Mouse (Mus musculus) limb, embryonic 14.5 days (tissue): ENCODE measurements at regions not wholly inside any gene's neighbourhood (a gene's known extent, or its start where the extent isn't known, plus 50 kb on each side); places are given as distances from the start of the nearest gene placed in this dataset.

Source experiments
- ATAC-seq: fragments of 200-750 bp; cut with Nextera tagmentation; 2 replicates; pipeline ENCODE4 v1.8.0; 2017; ENCODE audit warnings: low read depth, moderate number of reproducible peaks, moderate TSS enrichment; ENCODE audit not compliant: low FRiP score
- DNase-seq: peaks from one replicate; pipeline ENCODE4 v3.0.0-alpha.2; 2015; ENCODE audit warnings: low spot score
- H3K27ac ChIP-seq: fragments of 300-500 bp; sonication (generic); replicated peaks from 2 replicates; pipeline ENCODE4 v1.5.1; 2014; ENCODE audit warnings: low read depth, mild to moderate bottlenecking, low read length, moderate library complexity, mixed read lengths
- H3K27me3 ChIP-seq: fragments of 300-500 bp; sonication (generic); 2 replicates; pipeline ENCODE4 v1.6.1; 2014; ENCODE audit warnings: low read length, mixed read lengths; ENCODE audit not compliant: control insufficient read depth, insufficient read depth
- H3K36me3 ChIP-seq: fragments of 300-500 bp; sonication (generic); 2 replicates; pipeline ENCODE4 v1.6.1; 2014; ENCODE audit warnings: mild to moderate bottlenecking, low read length, moderate library complexity, mixed read lengths; ENCODE audit not compliant: control insufficient read depth, insufficient read depth
- H3K4me1 ChIP-seq: fragments of 300-500 bp; sonication (generic); 2 replicates; pipeline ENCODE4 v1.6.1; 2014; ENCODE audit warnings: antibody characterized with exemption, low read length, mixed read lengths; ENCODE audit not compliant: control insufficient read depth, insufficient read depth
- H3K4me2 ChIP-seq: fragments of 300-500 bp; sonication (generic); replicated peaks from 2 replicates; pipeline ENCODE4 v1.6.1; 2014; ENCODE audit warnings: low read depth, mild to moderate bottlenecking, low read length, moderate library complexity; ENCODE audit not compliant: severe bottlenecking
- H3K4me3 ChIP-seq: fragments of 300-500 bp; sonication (generic); replicated peaks from 2 replicates; pipeline ENCODE4 v1.5.1; 2014; ENCODE audit warnings: low read length
- H3K9ac ChIP-seq: fragments of 300-500 bp; sonication (generic); 2 replicates; pipeline ENCODE4 v1.6.1; 2014; ENCODE audit warnings: mild to moderate bottlenecking, low read depth, low read length, moderate library complexity; ENCODE audit not compliant: severe bottlenecking
- H3K9me3 ChIP-seq: fragments of 300-500 bp; sonication (generic); 2 replicates; pipeline ENCODE4 v1.6.1; 2016; ENCODE audit warnings: low read length; ENCODE audit not compliant: control insufficient read depth
- POLR2A ChIP-seq: fragments of 200-500 bp; IDR thresholded peaks from 2 replicates; pipeline ENCODE4 v1.8.0; 2012; ENCODE audit warnings: inconsistent platforms, mild to moderate bottlenecking, moderate library complexity, borderline replicate concordance; ENCODE audit not compliant: insufficient read depth, insufficient read length; ENCODE audit errors: extremely low read depth
- WGBS: fragments of 180-500 bp; shearing (Covaris S2); extraction: QIAGEN DNeasy Blood & Tissue Kit; methylation state at CpG from one replicate; pipeline ENCODE4 v1.1.7; 2014; 5-methylcytosine and 5-hydroxymethylcytosine counted together

DNA sequence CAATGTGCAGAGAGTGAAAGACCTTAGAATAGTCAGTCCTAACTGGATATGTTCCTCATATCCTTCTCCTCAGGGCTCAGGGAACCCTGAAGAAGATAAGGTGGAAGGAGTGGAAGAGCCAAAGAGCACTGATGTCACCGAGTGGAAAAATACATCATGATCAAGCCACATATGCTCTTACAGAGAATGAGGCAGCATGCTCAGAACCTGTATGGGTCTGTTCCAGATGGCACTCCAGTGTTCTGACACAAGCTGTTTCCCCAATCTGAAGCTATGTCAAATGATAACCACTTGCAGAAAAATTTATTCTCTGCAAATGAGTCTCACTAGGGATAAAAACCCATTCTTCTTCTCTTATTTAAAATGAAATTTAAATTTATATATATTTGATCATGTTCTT, 572.6 kb upstream of the Robo2 start:
- H3K4me3 ChIP-seq = no peak overlapping the region
- DNase-seq (no peak), ATAC-seq (no peak)
- H3K27me3 ChIP-seq = no peaks in the 10 kb centered on the region
- H3K27ac ChIP-seq = no peak overlapping the region
- H3K36me3 ChIP-seq = no peaks in the 10 kb centered on the region
- no peaks in the 10 kb centered on the region for H3K4me1 ChIP-seq
- H3K4me2 ChIP-seq = no peak overlapping the region
- TF ChIP-seq POLR2A = no peak
- no peaks in the 10 kb centered on the region for H3K9me3 ChIP-seq
- WGBS = 78% methylated on average over 1 of the region's 1 CpGs
- H3K9ac ChIP-seq = no peak overlapping the region

DNA sequence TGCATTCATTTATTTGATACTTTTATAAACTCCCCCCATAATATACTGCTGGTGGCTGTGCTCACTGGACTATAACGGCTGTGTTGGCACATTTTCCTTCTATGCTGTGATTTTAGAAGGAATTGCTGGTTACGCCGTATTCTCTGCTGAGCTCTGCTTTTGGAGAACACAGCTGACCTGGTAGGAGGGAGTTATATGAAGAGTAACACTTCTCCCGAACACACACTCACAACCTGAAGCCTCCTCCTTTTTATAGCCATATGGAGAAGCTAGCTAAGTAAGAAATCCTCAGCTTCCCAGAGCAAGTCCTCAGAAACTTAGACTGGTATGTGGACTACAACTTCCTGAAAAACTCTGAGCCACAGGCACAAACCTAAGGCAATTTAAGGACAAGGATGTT, 554.5 kb upstream of the Robo2 start:
- Histone ChIP-seq H3K4me1 (no peaks in the 10 kb centered on the region), H3K9ac (no peak overlapping the region), H3K9me3 (no peaks in the 10 kb centered on the region), H3K4me2 (no peak overlapping the region), H3K36me3 (no peaks in the 10 kb centered on the region), H3K4me3 (no peak overlapping the region), H3K27me3 (no peaks in the 10 kb centered on the region), H3K27ac (no peak overlapping the region)
- no peak for TF ChIP-seq POLR2A
- 60% methylated on average over 4 of the region's 4 CpGs for WGBS
- DNase-seq (no peak), ATAC-seq (no peak)

DNA sequence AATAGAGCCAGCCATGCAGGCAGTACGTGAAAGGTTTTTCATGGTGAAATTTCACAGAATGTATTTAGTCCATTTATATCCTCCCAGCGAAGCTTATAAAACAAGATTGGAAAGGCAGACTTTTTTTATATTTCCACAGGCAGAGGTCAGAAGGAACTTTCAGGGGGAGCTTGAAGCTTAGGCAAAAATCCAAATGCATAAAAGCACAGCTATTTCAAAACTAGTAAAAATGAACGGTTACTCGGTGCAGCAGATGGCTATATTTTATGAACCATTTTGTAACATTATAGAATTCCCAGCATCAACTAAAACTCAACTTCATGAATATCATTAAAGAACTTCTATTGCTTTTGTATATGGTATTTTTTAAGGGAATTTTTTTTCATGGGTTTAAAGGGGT, 518.1 kb upstream of the Robo2 start:
- H3K9me3 ChIP-seq = no peaks in the 10 kb centered on the region
- H3K36me3 ChIP-seq = no peaks in the 10 kb centered on the region
- peaks cover 9% of the 10 kb centered on the region for H3K4me1 ChIP-seq
- H3K9ac ChIP-seq = no peak overlapping the region
- no peak overlapping the region for H3K27ac ChIP-seq
- DNase-seq (peak; percentile 81), ATAC-seq (peak; percentile 81)
- no peak for TF ChIP-seq POLR2A
- no peaks in the 10 kb centered on the region for H3K27me3 ChIP-seq
- WGBS = 21% methylated on average over 4 of the region's 4 CpGs
- H3K4me3 ChIP-seq = no peak overlapping the region
- no peak overlapping the region for H3K4me2 ChIP-seq

DNA sequence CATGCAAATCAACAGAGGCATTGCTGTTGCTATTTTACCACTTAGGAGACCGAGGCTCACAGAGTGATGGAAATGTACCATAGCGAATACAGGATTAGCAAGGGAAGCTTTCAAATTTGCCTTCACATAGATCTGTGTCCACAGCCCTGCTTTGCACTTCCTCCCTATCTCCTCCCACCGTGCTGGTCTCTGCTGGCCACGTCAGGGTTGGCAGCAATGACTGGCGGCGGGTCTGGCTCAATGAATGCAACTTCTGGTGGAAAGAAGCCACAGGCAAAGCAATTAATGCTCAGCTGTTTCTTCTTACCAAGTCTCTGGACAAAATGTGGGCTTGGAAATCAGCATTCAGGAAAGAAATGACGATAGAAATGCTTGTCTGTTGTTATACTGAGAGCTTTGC, 489.2 kb upstream of the Robo2 start:
- no peak overlapping the region for H3K9ac ChIP-seq
- no peak overlapping the region for H3K27ac ChIP-seq
- H3K36me3 ChIP-seq = no peaks in the 10 kb centered on the region
- WGBS = 47% methylated on average over 7 of the region's 7 CpGs
- no peak overlapping the region for H3K4me2 ChIP-seq
- ATAC-seq = no peak
- TF ChIP-seq POLR2A = no peak
- no peaks in the 10 kb centered on the region for H3K27me3 ChIP-seq
- 0 out of 2 replicates have a peak, but pooled peaks cover 3% of the 10 kb centered on the region for H3K4me1 ChIP-seq
- H3K4me3 ChIP-seq = no peak overlapping the region
- DNase-seq = peak; percentile 45
- H3K9me3 ChIP-seq = no peaks in the 10 kb centered on the region

DNA sequence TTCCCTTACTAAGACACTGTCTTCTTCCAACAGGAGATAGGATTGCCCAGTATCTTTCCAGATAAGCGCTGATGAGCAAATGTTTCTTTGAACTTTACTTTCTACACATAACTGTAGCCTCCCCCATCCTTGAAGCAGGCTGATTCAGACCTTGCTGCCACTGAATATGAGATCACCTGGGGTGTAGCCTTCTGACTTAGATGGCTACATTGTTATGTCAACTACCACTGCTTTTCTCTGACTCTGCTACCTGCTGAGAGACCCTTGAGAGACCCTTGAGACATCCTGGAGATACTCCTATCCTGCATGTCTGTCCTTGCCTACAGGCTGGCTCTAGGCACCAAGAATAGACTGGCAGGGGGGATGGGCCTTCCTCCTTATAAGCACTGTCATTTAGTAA, 476.1 kb upstream of the Robo2 start:
- 33% methylated on average over 1 of the region's 1 CpGs for WGBS
- Histone ChIP-seq H3K9me3 (no peaks in the 10 kb centered on the region), H3K4me3 (no peak overlapping the region), H3K27me3 (no peaks in the 10 kb centered on the region), H3K36me3 (no peaks in the 10 kb centered on the region), H3K4me2 (no peak overlapping the region), H3K4me1 (no peaks in the 10 kb centered on the region), H3K9ac (no peak overlapping the region), H3K27ac (no peak overlapping the region)
- no peak for TF ChIP-seq POLR2A
- ATAC-seq (no peak), DNase-seq (no peak)

DNA sequence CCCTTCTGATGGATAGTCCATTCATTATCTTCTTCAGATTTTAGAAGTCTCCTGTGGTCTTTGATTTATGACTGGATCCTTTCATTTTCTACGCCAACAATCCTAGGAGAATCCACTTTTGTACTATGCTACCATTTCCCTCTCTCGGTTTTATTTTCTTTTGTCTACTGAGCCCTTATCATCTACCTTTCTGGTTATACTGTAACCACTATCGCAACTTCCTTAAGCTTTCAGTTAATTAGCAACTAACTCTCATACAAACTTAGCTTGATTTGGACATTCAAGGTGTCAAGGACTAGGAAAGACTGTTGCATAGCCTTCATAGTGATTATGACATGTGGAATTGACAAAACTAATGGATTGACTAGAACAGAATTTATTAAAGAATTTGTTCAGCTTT, 467.0 kb upstream of the Robo2 start:
- ATAC-seq = no peak
- no peak overlapping the region for H3K4me2 ChIP-seq
- no peaks in the 10 kb centered on the region for H3K27me3 ChIP-seq
- H3K4me3 ChIP-seq = no peak overlapping the region
- TF ChIP-seq POLR2A = no peak
- H3K27ac ChIP-seq = no peak overlapping the region
- no peak for DNase-seq
- no peak overlapping the region for H3K9ac ChIP-seq
- WGBS = 90% methylated on average over 3 of the region's 3 CpGs
- H3K36me3 ChIP-seq = no peaks in the 10 kb centered on the region
- no peaks in the 10 kb centered on the region for H3K4me1 ChIP-seq
- H3K9me3 ChIP-seq = no peaks in the 10 kb centered on the region
